Mouse (Mus musculus) heart, embryonic 11.5 days (tissue): ENCODE measurements around the gene Mmp17. TPM values are rescaled to one million over a fixed set of nuclear protein-coding genes. Genes with fewer than 3 reads are reported as not detected.

Experiments used
- ATAC-seq: fragments of 200-750 bp; cut with Nextera tagmentation; replicated peaks from 2 replicates; pipeline ENCODE4 v1.8.0; 2017; ENCODE audit warnings: moderate library complexity; ENCODE audit not compliant: insufficient number of reproducible peaks, low FRiP score, low TSS enrichment
- H3K27ac ChIP-seq: fragments of 300-500 bp; sonication (generic); 2 replicates; pipeline ENCODE4 v1.5.1; 2014; ENCODE audit warnings: mild to moderate bottlenecking, low read depth, low read length
- H3K27me3 ChIP-seq: fragments of 300-500 bp; sonication (generic); 2 replicates; pipeline ENCODE4 v1.6.1; 2014; ENCODE audit warnings: mild to moderate bottlenecking, low read length, mixed read lengths; ENCODE audit not compliant: control insufficient read depth, insufficient read depth
- H3K36me3 ChIP-seq: fragments of 300-500 bp; sonication (generic); 2 replicates; pipeline ENCODE4 v1.6.1; 2014; ENCODE audit warnings: mild to moderate bottlenecking, low read length, moderate library complexity, mixed read lengths; ENCODE audit not compliant: control insufficient read depth, insufficient read depth
- H3K4me1 ChIP-seq: fragments of 300-500 bp; sonication (generic); 2 replicates; pipeline ENCODE4 v1.6.1; 2014; ENCODE audit warnings: low read length; ENCODE audit not compliant: control insufficient read depth, insufficient read depth
- H3K4me2 ChIP-seq: fragments of 300-500 bp; sonication (generic); 2 replicates; pipeline ENCODE4 v1.6.1; 2014; ENCODE audit warnings: mild to moderate bottlenecking, moderate library complexity
- H3K4me3 ChIP-seq: fragments of 300-500 bp; sonication (generic); 2 replicates; pipeline ENCODE4 v1.5.1; 2014; ENCODE audit warnings: low read depth, low read length
- H3K9ac ChIP-seq: fragments of 300-500 bp; sonication (generic); 2 replicates; pipeline ENCODE4 v1.6.1; 2014; ENCODE audit warnings: mild to moderate bottlenecking, low read depth, low read length, moderate library complexity
- H3K9me3 ChIP-seq: fragments of 300-500 bp; sonication (generic); replicated peaks from 2 replicates; pipeline ENCODE4 v1.6.1; 2016; ENCODE audit warnings: low read length; ENCODE audit not compliant: control insufficient read depth
- WGBS: fragments of 180-500 bp; shearing (Covaris S2); extraction: QIAGEN DNeasy Blood & Tissue Kit; methylation state at CpG from one replicate; pipeline ENCODE4 v1.1.7; 2014; ENCODE audit not compliant: insufficient replicate concordance; 5-methylcytosine and 5-hydroxymethylcytosine counted together
- polyA plus RNA-seq: library from polyadenylated mRNA; unstranded; fragments of >200 nt; fragmentation: Nextera tagmentation; extraction: Ambion mirVana; gene quantifications from 2 replicates; pipeline ENCODE4 v1.2.1, GENCODE M21; 2014

The Mmp17 gene
- polyA plus RNA-seq, 1 experiment from 2014 or later, result 0.37 TPM

- H3K9me3 ChIP-seq, result no peaks in the 10 kb centered on the region
- no peaks in the 10 kb centered on the region for H3K36me3 ChIP-seq
- H3K27ac ChIP-seq, result no peak overlapping the region
- H3K9ac ChIP-seq, result no peak overlapping the region
- peaks cover 40% of the 10 kb centered on the region for H3K27me3 ChIP-seq
- WGBS, result 46% methylated on average over 9 of the region's 9 CpGs
- no peak overlapping the region for H3K4me2 ChIP-seq
- no peak for ATAC-seq
- H3K4me3 ChIP-seq, result no peak overlapping the region
- peaks cover 7% of the 10 kb centered on the region; the same call in 1 of the 2 replicates for H3K4me1 ChIP-seq
These were observed 3.4 kb upstream of the Mmp17 start for GRCm38 (mm10) chr5:129580572-129580971.

GRCm38 (mm10) chr5:129581015-129581414 is 3.0 kb upstream of the Mmp17 start:
- Histone ChIP-seq H3K27me3 (peaks cover 44% of the 10 kb centered on the region), H3K4me1 (peaks cover 8% of the 10 kb centered on the region; the same call in 1 of the 2 replicates), H3K36me3 (no peaks in the 10 kb centered on the region), H3K4me3 (no peak overlapping the region), H3K27ac (no peak overlapping the region), H3K4me2 (no peak overlapping the region), H3K9ac (no peak overlapping the region), H3K9me3 (no peaks in the 10 kb centered on the region)
- ATAC-seq, result no peak
- WGBS, result 61% methylated on average over 7 of the region's 7 CpGs

GRCm38 (mm10) chr5:129583331-129583730 is 638 bp upstream of the Mmp17 start:
- ATAC-seq, result no peak
- WGBS, result 6% methylated on average over 12 of the region's 12 CpGs

GRCm38 (mm10) chr5:129584583-129585541 is 893 bp downstream of the Mmp17 start:
- Histone ChIP-seq H3K27me3 (peaks cover 65% of the 10 kb centered on the region), H3K4me1 (peaks cover 8% of the 10 kb centered on the region; the same call in 1 of the 2 replicates)

More at GRCm38 (mm10) chr5:129583331-129583730, 638 bp upstream of the Mmp17 start:
- no peaks in the 10 kb centered on the region for H3K36me3 ChIP-seq
- peaks cover 8% of the 10 kb centered on the region; the same call in 1 of the 2 replicates for H3K4me1 ChIP-seq
- H3K27me3 ChIP-seq, result peaks cover 58% of the 10 kb centered on the region
- peak overlapping the region; percentile 92 for H3K4me2 ChIP-seq
- H3K9me3 ChIP-seq, result no peaks in the 10 kb centered on the region
- peak overlapping the region; percentile 49 for H3K4me3 ChIP-seq
- no peak overlapping the region for H3K27ac ChIP-seq
- H3K9ac ChIP-seq, result peak overlapping the region; percentile 64; the same call in 1 of the 2 replicates

GRCm38 (mm10) chr5:129586016-129586415 is 2.0 kb downstream of the Mmp17 start:
- 2% methylated on average over 16 of the region's 17 CpGs for WGBS
- ATAC-seq, result 0 out of 2 replicates have a peak, but pooled peaks have one; percentile 11
- no peaks in the 10 kb centered on the region for H3K36me3 ChIP-seq

More at GRCm38 (mm10) chr5:129584583-129585541, 893 bp downstream of the Mmp17 start:
- WGBS, result 1% methylated on average over 73 of the region's 76 CpGs
- no peaks in the 10 kb centered on the region for H3K36me3 ChIP-seq
- H3K4me2 ChIP-seq, result peak overlapping the region; percentile 92
- H3K4me3 ChIP-seq, result peak overlapping the region; percentile 49
- no peaks in the 10 kb centered on the region for H3K9me3 ChIP-seq
- H3K27ac ChIP-seq, result no peak overlapping the region
- H3K9ac ChIP-seq, result peak overlapping the region; percentile 64
- ATAC-seq, result 0 out of 2 replicates have a peak, but pooled peaks have one; percentile 4

GRCm38 (mm10) chr5:129586471-129586870 is 2.5 kb downstream of the Mmp17 start:
- 0 out of 2 replicates have a peak overlapping the region, but pooled peaks have one; percentile 49 for H3K4me3 ChIP-seq
- peaks cover 61% of the 10 kb centered on the region for H3K27me3 ChIP-seq
- WGBS, result 67% methylated on average over 13 of the region's 13 CpGs

More at GRCm38 (mm10) chr5:129586016-129586415, 2.0 kb downstream of the Mmp17 start:
- H3K27me3 ChIP-seq, result peaks cover 62% of the 10 kb centered on the region
- peak overlapping the region; percentile 49 for H3K4me3 ChIP-seq
- no peak overlapping the region for H3K27ac ChIP-seq
- peaks cover 8% of the 10 kb centered on the region; the same call in 1 of the 2 replicates for H3K4me1 ChIP-seq
- H3K9ac ChIP-seq, result no peak overlapping the region
- H3K4me2 ChIP-seq, result peak overlapping the region; percentile 92
- no peaks in the 10 kb centered on the region for H3K9me3 ChIP-seq

GRCm38 (mm10) chr5:129590915-129591314 is 6.9 kb downstream of the Mmp17 start:
- no peak overlapping the region for H3K4me2 ChIP-seq
- no peak overlapping the region for H3K27ac ChIP-seq
- H3K4me3 ChIP-seq, result no peak overlapping the region
- WGBS, result 10% methylated on average over 11 of the region's 11 CpGs
- H3K4me1 ChIP-seq, result no peaks in the 10 kb centered on the region
- H3K27me3 ChIP-seq, result peaks cover 30% of the 10 kb centered on the region
- no peaks in the 10 kb centered on the region for H3K36me3 ChIP-seq
- no peak for ATAC-seq
- no peak overlapping the region for H3K9ac ChIP-seq
- H3K9me3 ChIP-seq, result no peaks in the 10 kb centered on the region

More at GRCm38 (mm10) chr5:129586471-129586870, 2.5 kb downstream of the Mmp17 start:
- ATAC-seq, result no peak
- no peak overlapping the region for H3K9ac ChIP-seq
- H3K36me3 ChIP-seq, result no peaks in the 10 kb centered on the region
- H3K4me1 ChIP-seq, result peaks cover 8% of the 10 kb centered on the region; the same call in 1 of the 2 replicates
- no peaks in the 10 kb centered on the region for H3K9me3 ChIP-seq
- no peak overlapping the region for H3K27ac ChIP-seq
- H3K4me2 ChIP-seq, result peak overlapping the region; percentile 92

- Histone ChIP-seq H3K4me3 (no peak overlapping the region), H3K27me3 (peaks cover 10% of the 10 kb centered on the region), H3K27ac (no peak overlapping the region), H3K4me1 (no peaks in the 10 kb centered on the region), H3K4me2 (no peak overlapping the region), H3K9ac (no peak overlapping the region), H3K36me3 (no peaks in the 10 kb centered on the region), H3K9me3 (no peaks in the 10 kb centered on the region)
- ATAC-seq, result no peak
- WGBS, result 36% methylated on average over 19 of the region's 19 CpGs
These were observed 10.4 kb downstream of the Mmp17 start for GRCm38 (mm10) chr5:129594116-129595114.
